Mouse (Mus musculus): ENCODE results near the gene Fam166b.

GRCm38 (mm10) chr4:43400976-43401375 is 28.0 kb downstream of the Fam166b start:
- no peak for TF ChIP-seq CTCF (IDR thresholded peaks at IDR 0.05; ENCODE audit: low read depth)
- TF ChIP-seq EP300 (IDR thresholded peaks at IDR 0.05; ENCODE audit: low read depth) = no peak
